Mouse (Mus musculus): ENCODE data around the gene Prkcsh.

Gene Prkcsh

GRCm38 (mm10) chr9:22002194-22003162, at the start of gene Prkcsh, which contains the start of gene Ccdc151:
Prkcsh (plus strand) TSS chr9:22002806.
Ccdc151 (minus strand) TSS chr9:22002634.
- peak; percentile 99 to 100 for DNase-seq

DNA sequence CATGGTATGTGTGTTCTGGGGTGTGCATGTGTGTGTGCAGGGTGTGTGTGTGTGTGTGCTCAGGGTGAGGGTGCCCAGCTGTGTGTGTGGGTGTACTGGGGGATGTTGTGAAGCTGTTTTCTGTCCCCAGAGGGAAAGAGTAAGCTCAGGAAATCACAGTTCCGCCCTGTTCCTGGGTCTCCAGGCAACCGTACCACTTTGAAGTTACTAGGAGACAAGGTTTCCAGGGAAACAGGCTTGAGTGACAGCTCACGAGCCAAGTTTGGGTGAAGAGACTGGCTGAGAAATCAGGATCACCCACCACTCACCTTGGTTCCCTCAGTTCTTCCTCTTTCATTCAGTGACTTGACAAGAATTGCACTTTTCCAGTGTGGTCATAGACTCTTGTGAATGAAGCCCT, 49.0 kb upstream of the Prkcsh start:
- no peak for DNase-seq

- DNase-seq, result no peak
These were observed 48.0 kb upstream of the Prkcsh start for GRCm38 (mm10) chr9:21954635-21955034.

DNA sequence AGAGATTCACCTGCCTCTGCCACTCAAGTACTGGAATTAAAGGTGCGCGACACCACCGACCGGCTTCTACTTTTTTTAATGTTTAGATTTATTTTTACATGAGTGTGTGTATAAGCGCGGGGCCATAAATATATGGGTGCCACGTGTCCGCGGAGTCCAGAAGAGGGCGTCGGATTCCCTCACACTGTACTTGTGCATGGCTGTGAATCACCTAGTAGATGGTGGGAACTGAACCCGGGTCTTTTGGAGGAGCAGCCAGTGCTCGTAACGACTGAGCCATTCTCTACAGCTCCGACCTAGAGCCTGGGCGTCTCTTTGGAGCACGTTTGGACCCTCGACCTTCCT, 47.4 kb upstream of the Prkcsh start:
- no peak for DNase-seq

DNA sequence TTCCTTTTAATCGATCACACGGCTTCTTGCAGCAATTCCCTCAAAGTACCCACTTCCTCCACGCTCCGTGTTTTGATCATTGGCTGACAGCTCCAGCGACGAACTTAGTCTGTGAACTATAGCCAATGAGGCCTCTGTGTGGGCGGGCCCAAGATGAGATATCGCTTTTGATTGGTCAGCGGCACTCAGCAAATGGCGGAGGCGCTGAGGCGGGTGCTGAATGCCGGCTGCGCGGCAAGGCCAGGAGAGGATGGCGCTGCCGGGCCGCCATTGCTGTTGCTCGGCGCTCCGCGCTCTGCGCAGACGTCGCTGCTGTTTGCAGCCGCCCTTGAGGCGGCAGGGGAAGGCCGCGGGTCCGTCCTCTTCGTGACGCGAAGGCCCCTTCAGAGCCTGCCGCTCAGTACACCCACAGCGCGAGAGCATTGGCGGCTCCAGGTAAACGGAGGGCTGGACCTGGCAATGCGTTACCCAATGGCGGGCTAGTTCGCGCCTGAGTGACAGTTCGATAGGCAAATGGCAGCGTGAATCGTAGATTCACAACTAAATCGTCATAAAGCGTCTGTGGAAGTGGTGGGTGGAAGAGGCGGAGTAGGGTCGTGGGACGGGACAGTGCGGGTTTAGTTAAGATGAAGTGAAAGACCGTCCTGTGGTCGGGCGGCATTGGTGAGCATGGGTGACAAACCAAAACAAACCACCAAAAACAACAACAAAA, 46.9 kb upstream of the Prkcsh start, which contains the start of gene Swsap1:
Gene Swsap1, plus strand, starts transcription at position 186 of the 712 bp plus-strand sequence.
- peak; percentile 95 to 98 for DNase-seq

- no peak for DNase-seq
These were observed 44.2 kb upstream of the Prkcsh start for GRCm38 (mm10) chr9:21958372-21958771.

GRCm38 (mm10) chr9:21959244-21959643, 43.4 kb upstream of the Prkcsh start:
- DNase-seq, result no peak

- no peak for DNase-seq
These were observed 42.5 kb upstream of the Prkcsh start for GRCm38 (mm10) chr9:21960135-21960534.

DNA sequence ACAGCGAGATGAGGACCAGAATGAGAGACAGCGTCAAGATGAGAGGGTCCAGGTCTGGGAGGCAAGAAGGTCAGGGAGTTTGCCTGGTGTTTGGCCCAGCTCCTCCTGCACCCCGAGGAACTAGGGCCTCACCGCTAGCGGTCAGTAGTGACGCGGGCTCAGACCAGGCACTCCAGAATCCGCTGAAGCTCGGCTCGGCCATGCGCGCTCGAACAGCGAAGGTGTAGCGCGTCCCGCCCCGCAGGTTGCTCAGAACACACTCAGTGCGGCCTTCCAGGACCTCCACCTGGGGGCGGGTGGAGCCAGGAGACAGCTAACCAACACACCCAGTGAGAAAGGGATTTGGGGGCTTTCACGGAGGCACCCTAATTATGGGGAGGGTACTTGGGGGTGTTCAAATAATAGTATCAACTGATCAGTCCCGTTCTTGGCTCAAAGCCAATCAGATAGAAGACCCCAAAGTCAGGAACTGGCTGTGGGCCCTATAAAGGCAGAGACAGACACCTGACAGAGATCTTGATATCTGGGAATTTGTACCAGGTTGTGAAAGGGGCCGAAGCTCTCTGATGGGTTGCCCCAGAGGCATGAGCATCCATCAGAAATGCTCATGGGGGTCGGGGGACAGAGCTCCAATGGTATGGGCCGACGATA, 41.9 kb upstream of the Prkcsh start:
- DNase-seq, result no peak

GRCm38 (mm10) chr9:21961366-21961980, 41.1 kb upstream of the Prkcsh start:
- no peak for DNase-seq

- DNase-seq, result no peak
These were observed 40.6 kb upstream of the Prkcsh start for GRCm38 (mm10) chr9:21962010-21962409.

DNA sequence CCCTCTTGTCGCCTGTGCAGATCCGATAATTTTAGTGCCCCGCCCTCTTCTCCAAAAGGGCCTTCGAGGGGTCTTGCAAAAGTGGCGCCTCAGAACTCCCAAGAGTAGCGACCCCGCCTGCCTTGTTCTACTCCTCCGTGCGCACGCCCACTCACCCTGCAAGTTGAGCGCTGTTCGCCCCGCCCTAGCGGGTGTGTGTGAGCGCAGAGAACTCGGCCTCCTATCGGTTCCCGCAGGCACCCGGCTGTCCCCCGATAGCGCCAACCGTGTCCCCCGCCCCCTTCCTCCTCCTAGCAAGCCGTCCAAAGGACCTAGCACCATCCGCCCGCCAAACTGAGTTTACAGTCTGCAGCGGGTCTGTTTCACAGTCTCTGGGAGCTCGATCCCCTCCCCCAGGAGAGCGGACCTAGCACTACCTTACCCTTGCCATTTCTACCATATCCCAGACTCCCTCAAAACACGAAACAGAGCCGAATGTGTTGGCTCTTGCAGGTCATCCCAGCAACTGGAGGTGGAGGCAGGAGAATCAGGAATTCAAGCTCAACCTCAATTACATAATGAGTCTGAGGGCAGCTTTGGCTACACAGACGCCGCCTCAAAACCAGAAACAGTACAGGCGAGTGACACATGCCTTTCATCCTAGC, 40.1 kb upstream of the Prkcsh start:
- DNase-seq, result peak; percentile 37 to 41

GRCm38 (mm10) chr9:21963417-21963816, 39.2 kb upstream of the Prkcsh start, which contains the start of gene Epor:
Epor (minus strand) TSS chr9:21963506.
- DNase-seq, result no peak

DNA sequence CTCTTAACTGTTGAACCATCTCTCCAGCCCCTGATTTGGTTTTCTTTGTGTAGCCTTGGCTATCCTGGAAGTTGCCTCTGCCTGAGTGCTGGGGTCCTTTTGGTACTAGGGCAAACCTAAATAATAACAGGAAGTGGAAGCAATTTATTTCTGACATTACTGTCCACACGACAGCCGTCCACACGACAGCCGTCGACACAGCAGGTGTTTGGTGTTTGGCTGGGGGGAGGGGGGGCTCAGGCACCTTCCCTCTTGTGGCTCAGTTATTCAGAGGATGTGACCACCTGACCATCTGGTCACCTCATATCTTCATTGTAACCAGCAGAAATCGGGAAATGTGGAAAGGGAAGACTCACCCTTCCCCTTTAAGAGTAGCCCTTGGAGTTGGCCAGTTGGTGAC, 33.7 kb upstream of the Prkcsh start:
- DNase-seq, result no peak

- no peak for DNase-seq
These were observed 33.3 kb upstream of the Prkcsh start for GRCm38 (mm10) chr9:21969304-21969703.

DNA sequence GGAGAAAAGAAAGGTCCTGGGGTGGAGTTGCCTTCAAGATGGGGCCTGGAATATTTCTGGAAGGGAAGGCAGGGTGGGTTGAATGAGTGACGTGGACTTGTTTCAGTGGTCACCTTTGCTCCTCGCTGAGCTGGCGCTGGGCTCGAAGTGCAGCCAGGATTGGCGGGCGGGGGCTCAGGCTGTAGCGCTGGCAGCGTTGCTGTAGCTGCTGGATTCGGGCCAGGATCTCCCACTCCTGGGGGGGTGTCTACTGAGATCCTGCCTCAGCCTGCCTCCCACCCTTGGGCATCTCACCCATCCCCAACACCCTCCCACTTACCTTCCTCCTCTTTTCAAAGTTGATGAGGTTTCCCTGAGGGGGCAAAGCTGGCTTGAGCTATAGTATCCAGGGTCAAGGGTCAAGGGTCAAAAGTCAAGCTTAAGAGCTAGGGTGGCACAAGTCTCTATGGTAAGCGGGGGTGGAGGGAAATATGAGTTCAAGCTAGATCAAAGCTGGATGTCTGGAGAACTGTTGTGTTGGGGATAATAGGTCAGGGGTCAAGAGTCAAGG, 25.9 kb upstream of the Prkcsh start:
- DNase-seq, result no peak

- DNase-seq, result no peak
These were observed 25.3 kb upstream of the Prkcsh start for GRCm38 (mm10) chr9:21977331-21977730.

DNA sequence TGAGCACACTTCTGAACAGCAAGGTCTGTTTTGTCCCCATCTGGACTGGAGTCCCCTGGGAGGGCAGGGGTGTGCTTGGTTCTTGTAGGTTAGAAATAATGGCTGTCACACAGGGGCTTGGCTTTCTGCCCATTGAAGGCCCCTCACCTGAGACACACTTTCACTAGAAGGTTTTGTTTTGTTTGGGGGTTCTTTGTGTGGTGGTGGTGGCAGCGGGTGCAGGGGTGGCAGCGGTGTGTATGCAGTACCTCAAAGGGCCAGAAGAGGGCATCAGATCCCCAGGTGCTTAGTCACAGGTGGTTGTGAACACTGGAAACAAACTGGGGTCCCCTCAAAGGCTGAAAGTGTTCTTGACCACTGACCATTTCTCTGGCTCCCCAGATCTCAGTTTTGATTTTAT, 24.6 kb upstream of the Prkcsh start:
- DNase-seq, result no peak

DNA sequence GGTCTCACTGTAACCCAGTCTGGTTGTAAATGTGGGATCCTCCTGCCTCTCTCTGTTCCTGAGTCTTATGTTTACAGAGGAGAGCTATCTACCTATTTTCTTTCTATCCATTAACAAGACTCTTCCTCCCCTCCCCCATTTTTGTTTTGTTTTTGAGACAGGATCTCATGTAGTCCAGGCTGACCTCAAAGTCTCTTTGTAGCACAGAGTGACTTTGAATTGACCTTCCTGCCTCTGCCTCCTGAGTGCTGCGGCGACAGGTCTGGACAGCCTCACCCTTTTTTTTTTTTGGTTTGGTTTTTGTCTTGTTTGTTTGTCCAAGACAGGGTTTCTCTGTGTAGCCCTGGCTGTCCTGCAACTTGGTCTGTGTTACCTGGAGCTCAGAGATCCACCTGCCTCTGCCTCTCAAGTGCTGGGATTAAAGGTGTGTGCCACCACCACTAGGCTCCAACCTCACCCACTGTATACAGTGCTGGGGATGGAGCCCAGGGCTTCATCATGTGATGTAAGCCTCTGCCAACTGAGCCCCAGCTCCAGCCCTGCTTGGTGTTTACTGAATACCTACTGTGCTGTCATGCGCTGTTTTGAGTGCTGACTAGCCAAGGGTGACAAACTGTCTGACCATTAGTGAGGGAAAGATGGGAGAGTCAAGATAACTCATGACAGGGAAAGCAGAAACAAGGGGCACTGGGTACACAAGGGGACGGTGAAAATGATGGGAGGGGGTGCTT, 24.0 kb upstream of the Prkcsh start:
- DNase-seq, result no peak

GRCm38 (mm10) chr9:21983911-21984310, 18.7 kb upstream of the Prkcsh start:
- DNase-seq, result no peak

Measured in thymus, adult 18-20 months (tissue).